Mouse (Mus musculus): Measurements from ENCODE around the gene Xrn2. TPM values are rescaled to one million over a fixed set of nuclear protein-coding genes. Genes with fewer than 3 reads are reported as not detected.

Gene Xrn2
- polyA plus RNA-seq, 1 experiment from 2014 or later = 75.4 TPM

DNA sequence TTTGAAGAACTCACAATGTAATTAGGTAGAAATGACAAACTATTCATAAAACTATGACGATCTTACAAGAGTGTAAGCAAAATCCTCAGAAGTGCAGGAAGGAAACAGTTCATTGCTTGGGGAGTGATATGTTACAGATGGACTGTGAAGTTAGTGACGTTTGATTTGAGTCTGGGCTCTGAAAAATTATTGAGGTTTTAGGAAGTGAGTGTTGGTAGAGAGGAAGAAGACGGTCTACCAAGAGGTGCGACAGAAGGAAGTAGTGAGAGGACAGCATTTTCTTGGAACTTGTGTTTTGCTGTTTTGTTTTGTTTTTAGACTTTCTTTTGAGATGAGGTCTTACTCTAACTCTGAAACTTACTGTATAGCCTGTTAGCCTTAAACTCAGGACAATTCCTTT lies 10.8 kb downstream of the Xrn2 start:
- H3K9ac ChIP-seq (ENCODE audit: low read depth, low read length) = no peak overlapping the region
- H3K4me3 ChIP-seq (ENCODE audit: low read depth, low read length) = no peak overlapping the region
- WGBS = 99% methylated on average over 4 of the region's 4 CpGs
- peaks cover 3% of the 10 kb centered on the region; the same call in 1 of the 2 replicates for H3K36me3 ChIP-seq (ENCODE audit: control insufficient read depth, insufficient read depth, low read length)
- no peak overlapping the region for H3K27ac ChIP-seq (ENCODE audit: low read length)
- H3K4me2 ChIP-seq (ENCODE audit: low read length) = no peak overlapping the region
- no peaks in the 10 kb centered on the region for H3K4me1 ChIP-seq (ENCODE audit: control insufficient read depth, insufficient read depth, low read length)
- H3K27me3 ChIP-seq (ENCODE audit: control insufficient read depth, insufficient read depth, low read depth, low read length) = no peaks in the 10 kb centered on the region
- ATAC-seq = no peak
- no peaks in the 10 kb centered on the region for H3K9me3 ChIP-seq (replicated peaks; ENCODE audit: control insufficient read depth, low read length, poor library complexity, severe bottlenecking)

DNA sequence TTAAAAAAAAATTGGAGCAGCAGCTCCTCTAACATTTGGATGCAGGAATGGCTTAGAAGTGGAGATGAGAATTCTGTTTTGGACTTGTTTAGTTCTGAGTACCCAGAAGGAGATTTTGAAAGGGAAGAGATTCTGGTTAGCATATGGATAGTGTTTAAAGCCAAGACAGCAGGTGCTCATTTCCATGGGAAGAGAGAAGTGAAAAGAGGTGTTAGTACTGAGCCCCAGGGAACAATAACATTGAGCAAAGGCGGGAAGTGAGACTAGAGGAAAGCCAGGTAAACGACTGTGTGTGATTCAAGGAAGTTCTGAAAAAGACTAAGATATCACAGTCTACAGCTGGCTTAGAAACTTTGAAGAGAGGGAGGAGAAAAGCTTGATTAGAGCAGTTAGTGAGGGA lies 20.3 kb downstream of the Xrn2 start:
- no peak for ATAC-seq
- Histone ChIP-seq H3K36me3 (ENCODE audit: control insufficient read depth, insufficient read depth, low read length) (peaks cover 11% of the 10 kb centered on the region), H3K9ac (ENCODE audit: low read depth, low read length) (no peak overlapping the region)

DNA sequence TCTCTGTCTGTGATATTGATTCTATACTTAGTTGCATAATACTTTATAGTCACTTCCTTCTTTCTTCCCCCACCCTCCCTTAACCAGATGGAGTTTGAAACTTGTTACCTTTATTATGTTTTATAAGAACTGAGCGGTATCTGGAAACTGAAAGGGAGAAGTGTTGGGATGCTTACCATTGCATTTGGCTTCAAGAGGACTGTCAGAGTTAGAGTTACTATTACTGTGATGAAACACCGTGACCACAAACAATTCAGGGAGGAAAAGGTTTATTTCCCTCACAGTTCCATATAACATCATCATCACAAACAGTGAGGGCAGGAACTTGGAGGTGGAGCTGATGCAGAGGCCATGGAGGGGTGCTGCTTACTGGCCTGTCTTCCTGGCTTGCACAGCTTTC lies 23.1 kb downstream of the Xrn2 start:
- Histone ChIP-seq H3K4me2 (ENCODE audit: low read length) (no peak overlapping the region), H3K9me3 (replicated peaks; ENCODE audit: control insufficient read depth, low read length, poor library complexity, severe bottlenecking) (no peaks in the 10 kb centered on the region), H3K4me1 (ENCODE audit: control insufficient read depth, insufficient read depth, low read length) (no peaks in the 10 kb centered on the region), H3K27ac (ENCODE audit: low read length) (no peak overlapping the region), H3K27me3 (ENCODE audit: control insufficient read depth, insufficient read depth, low read depth, low read length) (no peaks in the 10 kb centered on the region), H3K4me3 (ENCODE audit: low read depth, low read length) (no peak overlapping the region), H3K9ac (ENCODE audit: low read depth, low read length) (no peak overlapping the region), H3K36me3 (ENCODE audit: control insufficient read depth, insufficient read depth, low read length) (peaks cover 10% of the 10 kb centered on the region)
- 99% methylated on average over 2 of the region's 2 CpGs for WGBS
- ATAC-seq = no peak

More for the DNA sequence above, 20.3 kb downstream of the Xrn2 start:
- no peak overlapping the region for H3K27ac ChIP-seq (ENCODE audit: low read length)
- WGBS = 64% methylated on average over 2 of the region's 2 CpGs
- no peak overlapping the region for H3K4me3 ChIP-seq (ENCODE audit: low read depth, low read length)
- H3K4me2 ChIP-seq (ENCODE audit: low read length) = no peak overlapping the region
- no peaks in the 10 kb centered on the region for H3K9me3 ChIP-seq (replicated peaks; ENCODE audit: control insufficient read depth, low read length, poor library complexity, severe bottlenecking)
- H3K4me1 ChIP-seq (ENCODE audit: control insufficient read depth, insufficient read depth, low read length) = no peaks in the 10 kb centered on the region
- H3K27me3 ChIP-seq (ENCODE audit: control insufficient read depth, insufficient read depth, low read depth, low read length) = no peaks in the 10 kb centered on the region

DNA sequence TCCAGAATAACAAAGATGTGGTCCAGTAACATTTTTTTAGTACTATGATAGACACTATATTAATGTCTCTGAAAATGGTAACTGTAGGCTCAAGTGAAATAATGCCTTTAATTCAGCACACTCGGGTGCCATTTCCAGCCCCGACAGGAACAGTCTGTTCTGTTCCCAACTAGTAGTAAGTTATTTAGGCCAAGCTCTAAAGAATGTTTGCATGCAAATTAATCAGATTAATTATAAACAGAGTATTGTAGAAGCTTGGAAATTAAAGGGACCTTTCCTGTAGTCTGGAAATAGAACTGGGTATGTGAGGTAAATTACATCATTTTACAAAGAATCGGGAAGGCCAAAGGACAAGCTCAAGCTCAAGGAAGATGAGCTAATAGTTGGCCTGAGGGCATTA lies 34.3 kb downstream of the Xrn2 start:
- H3K36me3 ChIP-seq (ENCODE audit: control insufficient read depth, insufficient read depth, low read length) = peaks cover 23% of the 10 kb centered on the region
- no peak overlapping the region for H3K9ac ChIP-seq (ENCODE audit: low read depth, low read length)
- no peak overlapping the region for H3K4me2 ChIP-seq (ENCODE audit: low read length)
- no peaks in the 10 kb centered on the region for H3K27me3 ChIP-seq (ENCODE audit: control insufficient read depth, insufficient read depth, low read depth, low read length)
- H3K4me1 ChIP-seq (ENCODE audit: control insufficient read depth, insufficient read depth, low read length) = no peaks in the 10 kb centered on the region
- H3K4me3 ChIP-seq (ENCODE audit: low read depth, low read length) = no peak overlapping the region
- ATAC-seq = no peak
- no peak overlapping the region for H3K27ac ChIP-seq (ENCODE audit: low read length)
- H3K9me3 ChIP-seq (replicated peaks; ENCODE audit: control insufficient read depth, low read length, poor library complexity, severe bottlenecking) = no peaks in the 10 kb centered on the region
- 87% methylated on average over 3 of the region's 3 CpGs for WGBS

DNA sequence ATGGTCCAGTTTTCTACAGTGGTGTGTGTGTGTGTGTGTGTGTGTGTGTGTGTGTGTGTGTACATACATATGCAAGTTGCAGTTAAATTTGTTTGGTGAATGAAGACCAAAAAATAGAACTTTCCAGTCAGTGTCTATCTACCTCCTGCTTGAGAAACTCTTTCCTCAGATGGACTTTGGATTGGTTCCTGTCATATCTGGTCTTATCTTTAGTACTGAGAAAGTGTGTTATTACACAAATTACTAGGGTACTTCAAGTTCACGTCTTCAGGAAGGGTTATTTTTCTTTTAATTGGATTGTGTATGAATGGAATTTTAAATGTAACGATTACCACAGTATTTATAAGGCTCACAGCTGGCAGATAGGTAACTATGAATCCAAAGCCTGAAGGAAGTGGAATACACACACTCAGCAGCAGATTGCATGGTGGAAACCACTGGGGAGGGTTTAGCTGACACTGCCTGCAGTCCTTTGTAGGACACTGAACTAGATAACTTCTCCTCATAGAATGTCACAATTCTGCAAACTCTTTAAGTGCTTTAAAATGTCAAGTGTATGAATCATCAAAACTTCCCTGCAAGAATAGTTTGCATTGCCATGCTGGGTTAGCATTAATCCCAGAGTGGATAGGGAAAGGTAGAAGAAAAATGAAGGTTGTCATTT lies 40.6 kb downstream of the Xrn2 start:
- ATAC-seq = no peak
- WGBS = 93% methylated on average over 2 of the region's 2 CpGs
- H3K9me3 ChIP-seq (replicated peaks; ENCODE audit: control insufficient read depth, low read length, poor library complexity, severe bottlenecking) = no peaks in the 10 kb centered on the region
- H3K27ac ChIP-seq (ENCODE audit: low read length) = no peak overlapping the region
- no peak overlapping the region for H3K4me2 ChIP-seq (ENCODE audit: low read length)
- peaks cover 22% of the 10 kb centered on the region for H3K36me3 ChIP-seq (ENCODE audit: control insufficient read depth, insufficient read depth, low read length)
- H3K27me3 ChIP-seq (ENCODE audit: control insufficient read depth, insufficient read depth, low read depth, low read length) = no peaks in the 10 kb centered on the region
- no peak overlapping the region for H3K4me3 ChIP-seq (ENCODE audit: low read depth, low read length)
- no peaks in the 10 kb centered on the region for H3K4me1 ChIP-seq (ENCODE audit: control insufficient read depth, insufficient read depth, low read length)
- H3K9ac ChIP-seq (ENCODE audit: low read depth, low read length) = no peak overlapping the region

DNA sequence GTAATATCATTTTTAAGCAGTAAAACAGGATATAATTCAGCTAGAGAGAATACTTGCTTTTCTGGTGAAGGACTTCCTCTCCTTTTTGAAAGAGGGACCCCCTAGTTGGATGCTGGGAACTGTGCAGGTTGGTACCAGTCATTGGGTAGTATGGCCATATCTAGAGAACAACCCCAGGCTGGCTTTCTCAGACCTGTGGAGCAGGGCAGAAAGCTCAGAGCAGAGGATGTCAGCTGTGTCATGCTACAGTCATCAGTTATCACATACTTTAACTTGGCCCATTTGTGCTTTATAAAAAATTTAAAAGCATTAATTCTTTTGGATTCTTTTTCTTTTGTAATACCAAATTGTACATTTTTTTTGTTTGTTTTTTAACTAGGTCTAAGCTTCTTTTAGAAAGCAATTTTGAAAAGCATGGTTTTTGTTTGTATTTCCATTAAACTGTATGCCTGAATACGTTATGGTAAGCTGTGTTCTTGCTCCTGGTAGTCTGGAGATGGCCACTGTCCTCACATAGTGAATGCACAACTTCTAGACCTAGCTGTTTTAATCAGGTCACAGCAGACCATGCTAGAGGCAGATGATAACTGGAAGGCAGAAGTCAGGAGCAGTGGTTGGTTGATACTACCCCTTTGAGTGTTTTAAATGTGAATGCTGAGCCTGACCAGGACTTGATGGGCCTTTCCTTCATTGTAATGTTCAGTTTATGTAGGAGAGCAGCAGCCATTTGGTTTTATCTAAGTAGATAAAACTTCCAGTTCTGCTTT lies 54.9 kb downstream of the Xrn2 start:
- Histone ChIP-seq H3K9me3 (replicated peaks; ENCODE audit: control insufficient read depth, low read length, poor library complexity, severe bottlenecking) (no peaks in the 10 kb centered on the region), H3K4me1 (ENCODE audit: control insufficient read depth, insufficient read depth, low read length) (no peaks in the 10 kb centered on the region), H3K27me3 (ENCODE audit: control insufficient read depth, insufficient read depth, low read depth, low read length) (no peaks in the 10 kb centered on the region), H3K27ac (ENCODE audit: low read length) (no peak overlapping the region), H3K4me2 (ENCODE audit: low read length) (no peak overlapping the region), H3K4me3 (ENCODE audit: low read depth, low read length) (no peak overlapping the region), H3K36me3 (ENCODE audit: control insufficient read depth, insufficient read depth, low read length) (peaks cover 6% of the 10 kb centered on the region; the same call in 1 of the 2 replicates), H3K9ac (ENCODE audit: low read depth, low read length) (no peak overlapping the region)
- WGBS = 93% methylated on average over 1 of the region's 1 CpGs
- no peak for ATAC-seq

DNA sequence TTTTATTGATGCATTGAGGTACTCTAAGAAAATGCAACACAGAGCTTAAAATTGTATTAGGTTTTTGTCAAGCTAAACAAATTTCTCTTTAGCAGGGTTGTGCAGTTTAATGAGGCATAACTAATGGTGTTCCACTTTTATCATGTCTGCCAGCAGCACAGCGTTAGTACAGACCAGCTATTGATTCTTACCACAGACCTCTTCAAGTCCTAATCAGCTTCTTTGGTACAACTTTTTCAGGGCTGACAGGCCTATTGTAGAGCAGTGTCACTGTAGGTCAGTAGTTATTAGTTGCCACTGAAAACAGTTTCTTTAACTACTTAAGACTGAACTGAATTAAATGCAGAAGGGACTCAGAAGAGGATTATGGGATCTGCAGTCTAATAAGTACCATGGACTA lies 56.3 kb downstream of the Xrn2 start:
- no peak overlapping the region for H3K4me2 ChIP-seq (ENCODE audit: low read length)
- H3K9me3 ChIP-seq (replicated peaks; ENCODE audit: control insufficient read depth, low read length, poor library complexity, severe bottlenecking) = no peaks in the 10 kb centered on the region
- H3K4me3 ChIP-seq (ENCODE audit: low read depth, low read length) = no peak overlapping the region
- no peaks in the 10 kb centered on the region for H3K4me1 ChIP-seq (ENCODE audit: control insufficient read depth, insufficient read depth, low read length)
- H3K27ac ChIP-seq (ENCODE audit: low read length) = no peak overlapping the region
- H3K9ac ChIP-seq (ENCODE audit: low read depth, low read length) = no peak overlapping the region
- WGBS = 18% methylated on average over 1 of the region's 1 CpGs
- peaks cover 6% of the 10 kb centered on the region; the same call in 1 of the 2 replicates for H3K36me3 ChIP-seq (ENCODE audit: control insufficient read depth, insufficient read depth, low read length)
- ATAC-seq = no peak
- H3K27me3 ChIP-seq (ENCODE audit: control insufficient read depth, insufficient read depth, low read depth, low read length) = no peaks in the 10 kb centered on the region

DNA sequence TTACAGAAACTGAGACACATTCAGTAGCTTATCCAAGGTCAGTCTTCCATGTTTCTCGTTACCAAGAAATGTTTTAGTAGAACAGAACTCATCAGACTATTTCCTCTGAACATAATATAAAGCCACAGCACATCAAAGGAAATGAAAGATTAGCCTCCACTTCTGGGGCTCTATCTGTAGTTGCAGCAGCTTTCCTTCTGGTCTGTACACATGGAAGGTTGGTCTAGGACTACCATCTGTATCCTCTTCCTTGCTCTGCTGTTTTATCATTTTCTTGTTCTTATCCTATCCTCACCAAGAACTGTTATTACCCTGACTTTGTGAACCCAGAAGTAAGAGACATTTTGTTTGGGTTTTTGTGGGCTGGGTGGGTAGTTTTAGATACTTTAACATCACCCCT lies 57.5 kb downstream of the Xrn2 start:
- Histone ChIP-seq H3K9me3 (replicated peaks; ENCODE audit: control insufficient read depth, low read length, poor library complexity, severe bottlenecking) (no peaks in the 10 kb centered on the region), H3K4me2 (ENCODE audit: low read length) (no peak overlapping the region), H3K27ac (ENCODE audit: low read length) (no peak overlapping the region), H3K27me3 (ENCODE audit: control insufficient read depth, insufficient read depth, low read depth, low read length) (no peaks in the 10 kb centered on the region), H3K36me3 (ENCODE audit: control insufficient read depth, insufficient read depth, low read length) (peaks cover 3% of the 10 kb centered on the region; the same call in 1 of the 2 replicates), H3K9ac (ENCODE audit: low read depth, low read length) (no peak overlapping the region), H3K4me3 (ENCODE audit: low read depth, low read length) (no peak overlapping the region), H3K4me1 (ENCODE audit: control insufficient read depth, insufficient read depth, low read length) (no peaks in the 10 kb centered on the region)
- 84% methylated on average over 1 of the region's 1 CpGs for WGBS
- no peak for ATAC-seq

DNA sequence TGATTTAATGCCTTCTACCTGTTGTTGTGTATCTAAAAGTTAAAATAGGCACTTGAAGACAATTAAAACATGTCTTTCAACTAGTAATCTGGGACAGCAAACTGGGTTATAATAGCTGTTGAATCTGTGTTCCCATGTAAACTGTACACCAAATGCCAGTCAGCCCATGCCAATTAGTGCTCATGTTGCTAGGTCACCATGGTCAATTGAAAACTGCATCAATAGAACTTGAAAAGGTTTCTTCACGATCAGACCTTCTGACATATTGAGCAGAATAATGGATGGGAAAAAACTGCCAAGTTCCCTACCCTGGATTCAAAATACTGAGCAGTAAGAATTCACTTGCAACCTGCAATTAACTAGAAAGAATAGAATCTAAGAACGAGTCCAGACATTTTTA lies 61.2 kb downstream of the Xrn2 start:
- WGBS = 60% methylated on average over 2 of the region's 2 CpGs
- H3K36me3 ChIP-seq (ENCODE audit: control insufficient read depth, insufficient read depth, low read length) = peaks cover 6% of the 10 kb centered on the region; the same call in 1 of the 2 replicates
- no peak overlapping the region for H3K4me2 ChIP-seq (ENCODE audit: low read length)
- no peak overlapping the region for H3K27ac ChIP-seq (ENCODE audit: low read length)
- H3K9ac ChIP-seq (ENCODE audit: low read depth, low read length) = no peak overlapping the region
- H3K4me3 ChIP-seq (ENCODE audit: low read depth, low read length) = no peak overlapping the region
- no peaks in the 10 kb centered on the region for H3K4me1 ChIP-seq (ENCODE audit: control insufficient read depth, insufficient read depth, low read length)
- no peak for ATAC-seq
- no peaks in the 10 kb centered on the region for H3K9me3 ChIP-seq (replicated peaks; ENCODE audit: control insufficient read depth, low read length, poor library complexity, severe bottlenecking)
- H3K27me3 ChIP-seq (ENCODE audit: control insufficient read depth, insufficient read depth, low read depth, low read length) = peaks cover 3% of the 10 kb centered on the region
